Mouse (Mus musculus) CD4-positive naive resting alpha-beta T cell, adult 57 days (primary cell): ENCODE data around the gene Rapgef1. TPM values are rescaled to one million over a fixed set of nuclear protein-coding genes. Genes with fewer than 3 reads are reported as not detected.

Experiments used
- total RNA-seq: library from RNA; stranded (reverse); gene quantifications from one replicate; pipeline ENCODE4 v1.2.4, GENCODE M21; 2023

Rapgef1 gene
- 142 TPM for total RNA-seq

DNA sequence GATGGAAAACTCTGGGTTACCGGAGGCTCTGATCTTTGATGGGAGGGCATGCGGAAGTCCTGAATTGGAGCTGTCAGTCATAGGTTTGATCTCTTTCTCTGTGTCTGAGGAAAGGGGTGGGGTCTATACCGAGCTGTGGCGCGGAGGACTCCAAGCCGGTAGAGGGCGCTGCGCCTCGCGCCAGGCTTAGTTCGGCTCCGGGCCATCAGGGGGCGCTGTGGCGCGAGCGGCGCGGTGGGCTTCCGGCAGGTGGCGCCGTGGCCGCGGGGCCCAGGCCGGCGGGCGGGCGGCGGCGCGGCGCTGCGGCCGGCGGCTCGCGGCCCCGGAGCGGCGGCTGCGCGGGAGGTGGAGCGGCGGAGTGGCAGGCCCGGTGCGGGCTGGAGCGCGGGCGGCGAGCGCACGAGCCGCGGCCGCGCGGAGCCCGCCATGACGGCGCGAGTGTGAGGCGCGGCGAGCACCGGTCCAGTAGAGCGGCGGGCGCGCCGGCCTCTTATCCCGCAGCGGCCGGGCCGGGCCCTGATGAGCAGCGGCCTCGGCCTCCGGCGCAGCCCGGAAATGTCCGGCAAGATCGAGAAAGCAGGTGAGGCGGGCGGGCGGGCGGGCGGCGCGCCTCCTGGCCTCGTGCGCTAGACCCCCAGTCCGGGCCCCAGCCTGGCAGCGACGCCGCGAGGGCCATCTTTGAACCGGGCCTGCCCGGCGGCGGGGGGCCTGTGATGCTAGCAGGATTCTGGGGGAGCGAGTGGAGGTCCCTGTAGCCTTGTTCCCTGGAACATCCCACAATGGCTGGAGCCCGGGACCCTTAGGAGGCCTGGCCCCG is at the start of gene Rapgef1:
TSS of gene Rapgef1 (plus strand) at position 237 of the 817 bp plus-strand sequence.

DNA sequence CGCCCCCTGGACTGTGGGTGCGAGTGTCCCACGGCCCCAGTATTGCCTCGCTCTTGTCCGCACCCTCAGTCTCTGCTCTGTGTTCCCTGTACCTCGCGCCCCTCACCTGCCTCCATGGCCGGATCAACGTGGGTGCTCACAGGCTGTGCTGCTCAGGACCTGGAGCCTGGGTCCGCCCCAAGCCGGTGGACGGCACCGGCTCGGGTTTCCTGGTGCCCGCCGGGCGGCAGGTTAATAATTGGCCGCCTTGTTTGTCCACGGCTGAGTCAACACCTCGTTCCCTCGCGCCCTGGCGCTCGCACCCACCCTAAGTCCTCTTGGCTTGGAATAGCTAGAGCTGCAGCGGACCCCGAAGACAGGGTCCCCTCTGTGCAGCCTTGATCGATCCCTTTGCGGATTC is 132.0 kb downstream of the Rapgef1 start, which contains the start of gene Gm13420:
TSS of gene Gm13420 (minus strand) at position 189 of the 400 bp plus-strand sequence.

DNA sequence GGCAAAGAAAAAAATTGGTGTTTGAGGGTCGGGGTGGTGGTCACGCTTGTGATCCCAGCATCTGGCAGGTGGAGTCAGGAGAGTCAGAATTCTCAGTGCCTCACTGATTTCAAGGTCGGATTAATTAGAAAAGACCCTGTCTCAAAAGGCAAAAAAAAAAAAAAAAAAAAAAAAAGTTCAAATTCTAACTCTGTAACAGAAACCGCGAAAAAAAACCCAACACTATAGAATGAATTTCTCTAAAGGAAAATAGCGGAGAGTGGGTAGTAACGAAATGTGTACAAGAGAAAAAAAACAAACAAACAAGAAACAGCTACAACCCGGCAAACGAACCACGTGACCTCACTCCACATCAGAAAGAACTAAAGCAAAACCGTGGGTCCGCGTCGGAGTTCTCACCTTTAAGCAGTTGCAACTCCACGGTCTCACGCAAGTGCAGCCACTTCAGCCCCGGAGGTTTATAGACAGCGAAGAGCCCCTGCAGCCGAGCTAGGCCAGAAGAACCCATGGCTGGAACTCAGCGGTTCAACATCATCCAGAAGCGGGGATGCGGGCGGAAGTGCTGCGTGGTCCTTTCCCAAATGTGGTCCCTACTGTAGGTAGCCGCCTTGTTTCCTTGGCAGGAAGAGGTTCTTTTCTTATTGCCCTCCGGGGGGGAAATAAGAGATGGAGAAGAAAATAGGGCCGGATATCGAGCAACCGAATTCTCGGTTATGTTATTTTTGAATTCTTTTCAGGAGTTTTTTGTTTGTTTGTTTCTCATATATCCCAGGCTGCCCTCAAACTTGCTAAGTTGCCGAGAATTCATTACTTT is 167.8 kb downstream of the Rapgef1 start, which contains the start of gene Coq4:
TSS of gene Coq4 (plus strand) at position 390 of the 814 bp plus-strand sequence.

DNA sequence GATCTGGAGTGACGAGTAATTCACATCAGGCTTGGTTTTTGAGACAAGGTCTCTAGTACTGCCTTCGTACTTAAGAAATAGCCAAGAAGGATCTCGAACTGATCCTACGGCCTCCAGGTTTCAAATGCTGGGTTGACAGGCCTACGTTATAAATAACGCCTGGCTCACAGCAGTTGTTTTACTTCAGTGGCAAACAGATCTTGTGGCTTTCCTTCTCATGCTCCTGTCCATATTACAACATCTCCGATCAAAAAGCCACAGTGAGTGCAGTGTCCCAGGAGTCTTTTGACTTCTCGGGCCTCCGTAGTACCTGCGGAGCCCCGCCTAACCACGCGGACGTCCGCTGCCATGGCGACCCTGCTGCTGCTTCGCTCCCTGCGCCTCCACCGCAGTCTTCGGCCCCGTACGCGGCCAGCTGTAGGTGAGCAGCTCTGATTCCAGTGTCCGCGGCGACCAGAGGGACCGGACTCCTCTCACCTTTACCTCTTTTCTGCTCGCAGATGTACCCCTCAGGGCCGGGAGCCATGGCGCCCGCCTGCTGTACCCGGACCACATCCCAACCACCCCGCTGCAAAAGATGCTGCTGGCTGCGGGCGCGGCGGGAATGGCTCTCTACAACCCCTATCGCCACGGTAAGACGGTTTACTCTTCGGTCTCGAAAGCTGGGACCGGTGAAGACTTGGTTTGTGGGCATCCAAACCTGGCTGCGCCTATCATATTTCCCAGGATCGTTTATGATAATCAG is 168.6 kb downstream of the Rapgef1 start, which contains the start of gene Trub2:
TSS of gene Trub2 (minus strand) at position 566 of the 745 bp plus-strand sequence.

Other genes with a start within 250 kb of the Rapgef1 start
- not detected for gene Gm13420, start 132.0 kb downstream of the Rapgef1 start, total RNA-seq
- 2.6 TPM for gene Gm13547, start 139.6 kb downstream of the Rapgef1 start, total RNA-seq
- gene Coq4, start 167.8 kb downstream of the Rapgef1 start, total RNA-seq: 3.8 TPM
- gene Trub2, start 168.8 kb downstream of the Rapgef1 start, total RNA-seq: 42.2 TPM
- 17.5 TPM for gene Slc27a4, start 182.9 kb downstream of the Rapgef1 start, total RNA-seq
- gene Urm1, start 200.4 kb downstream of the Rapgef1 start, total RNA-seq: 38.6 TPM
- 0.62 TPM for gene Cercam, start 249.4 kb downstream of the Rapgef1 start, total RNA-seq